Comparison of ENCODE assay signal across 8 mouse cellular contexts in the genomic region with DNA sequence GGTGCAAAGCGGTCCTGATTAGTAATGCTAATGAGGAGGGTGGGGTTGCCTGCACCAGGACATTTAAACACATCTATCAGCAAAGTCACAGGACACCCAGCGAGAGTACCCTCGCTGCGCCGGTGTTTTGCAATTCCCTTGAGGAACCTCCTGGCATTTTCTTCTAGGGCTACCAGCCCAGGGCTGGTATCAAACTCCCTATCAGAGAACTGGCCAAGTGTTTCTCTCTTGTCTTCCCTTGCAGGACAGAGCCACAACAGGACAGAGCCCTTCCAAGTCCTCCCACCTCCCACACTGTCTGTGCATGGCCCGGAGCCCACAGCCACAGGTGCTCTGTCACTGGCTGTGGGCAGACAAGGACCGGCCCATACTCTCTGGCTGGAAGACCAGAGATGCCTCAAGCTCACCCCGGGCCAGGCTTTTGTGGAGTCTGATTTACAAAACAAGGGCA. TPM values are rescaled to one million over a fixed set of nuclear protein-coding genes. Genes with fewer than 3 reads are reported as not detected.
DNase-seq lines count a peak whose midpoint lies in the region; ATAC-seq and TF ChIP-seq lines count a peak whose summit lies in the region.

No protein-coding gene starts in this region.

- H3K27ac ChIP-seq in liver, embryonic 14.5 days: no peak overlapping the region
- peak overlapping the region; percentile 52; the same call in 1 of the 2 replicates for H3K27ac ChIP-seq in stomach, embryonic 14.5 days (ENCODE audit: low read length)

- WGBS in liver, embryonic 14.5 days (ENCODE audit: insufficient replicate concordance): 2% methylated on average over 8 of the region's 8 CpGs
- WGBS in stomach, embryonic 14.5 days: 5% methylated on average over 8 of the region's 8 CpGs

- DNase-seq in heart, adult 18-20 months: peak; percentile 25 to 61
- DNase-seq in heart, postnatal 25 days (ENCODE audit: low spot score): no peak
- DNase-seq in MN1 (ENCODE audit: low spot score): peak; percentile 36
- no peak for DNase-seq in liver, embryonic 14.5 days (ENCODE audit: low read depth in 3 of 3, low spot score in 3 of 3)
- no peak for DNase-seq in thymus, postnatal 4 days

- ATAC-seq in granulocyte monocyte progenitor cell, adult 5-6 weeks (replicated peaks; ENCODE audit: poor library complexity, severe bottlenecking): peak; percentile 10; the same call in 1 of the 2 replicates
- ATAC-seq in liver, embryonic 14.5 days (ENCODE audit: insufficient read depth): no peak
- ATAC-seq in stomach, embryonic 14.5 days (ENCODE audit: insufficient number of reproducible peaks, insufficient read depth, low FRiP score, low read depth): no peak
- no peak for ATAC-seq in activated CD4-positive, CD25-positive, alpha-beta regulatory T cell, adult 4 months

- no peak for TF ChIP-seq CTCF in liver, embryonic 14.5 days (IDR thresholded peaks at IDR 0.05; ENCODE audit: low read depth)

- peaks cover 35% of the 10 kb centered on the region for H3K27me3 ChIP-seq in liver, embryonic 14.5 days (ENCODE audit: control insufficient read depth, insufficient read depth, low read length)
- H3K27me3 ChIP-seq in stomach, embryonic 14.5 days (ENCODE audit: control insufficient read depth, insufficient read depth, low read length): no peaks in the 10 kb centered on the region

- peaks cover 0 to 10% of the 10 kb centered on the region in 2 experiments; a peak in 2 of 4 replicates for H3K4me1 ChIP-seq in liver, embryonic 14.5 days (replicated peaks; ENCODE audit: control insufficient read depth in 2 of 2, insufficient read depth in 2 of 2, low read length in 1 of 2)
- H3K4me1 ChIP-seq in stomach, embryonic 14.5 days (ENCODE audit: control insufficient read depth, insufficient read depth, low read length): peaks cover 25% of the 10 kb centered on the region

- peak overlapping the region; percentile 48 to 57 for H3K4me3 ChIP-seq in liver, embryonic 14.5 days (ENCODE audit: insufficient read depth in 1 of 2, low read depth in 2 of 2, low read length in 2 of 2)
- H3K4me3 ChIP-seq in stomach, embryonic 14.5 days (ENCODE audit: low read depth, low read length): peak overlapping the region; percentile 67

- H3K9me3 ChIP-seq in liver, embryonic 14.5 days (ENCODE audit: control insufficient read depth, low read length): no peaks in the 10 kb centered on the region
- H3K9me3 ChIP-seq in stomach, embryonic 14.5 days (ENCODE audit: control insufficient read depth, low read depth, low read length): no peaks in the 10 kb centered on the region

- no peak overlapping the region for H3K9ac ChIP-seq in liver, embryonic 14.5 days (replicated peaks)
- peak overlapping the region; percentile 72 for H3K9ac ChIP-seq in stomach, embryonic 14.5 days (replicated peaks; ENCODE audit: low read depth, low read length)

- intact Hi-C loops in heart, postnatal 25 days (cut with DNase I): loop anchor here (2.0 kb wide), 1 partner anchor 16 kb away; no protein-coding TSS in a partner anchor

- TF ChIP-seq EP300 in liver, embryonic 14.5 days (IDR thresholded peaks at IDR 0.05; ENCODE audit: low read depth): no peak

- H3K4me2 ChIP-seq in liver, embryonic 14.5 days (ENCODE audit: low read depth): peak overlapping the region; percentile 64
- H3K4me2 ChIP-seq in stomach, embryonic 14.5 days (replicated peaks; ENCODE audit: low read depth, low read length): peak overlapping the region; percentile 97

- H3K36me3 ChIP-seq in liver, embryonic 14.5 days (replicated peaks; ENCODE audit: control insufficient read depth, insufficient read depth, low read depth): no peaks in the 10 kb centered on the region
- H3K36me3 ChIP-seq in stomach, embryonic 14.5 days (ENCODE audit: control insufficient read depth, insufficient read depth, low read length): no peaks in the 10 kb centered on the region

RNA-seq across cellular contexts. Expression of a gene that starts 1.0 kb away (rescaled TPM):
- 10 to 100 TPM; 16.0 to 16.2 TPM for total RNA-seq in heart, adult 18-20 months (2021)
- total RNA-seq in heart, postnatal 25 days (2021): 10 to 100 TPM; 16.1 to 21.9 TPM
- not detected in 2 replicates for total RNA-seq in granulocyte monocyte progenitor cell, adult 5-6 weeks (2014; fragmentation: Nextera tagmentation)
- total RNA-seq in granulocyte monocyte progenitor cell, adult 5-6 weeks (2017): not detected in 2 replicates
- polyA plus RNA-seq in liver, embryonic 14.5 days (2012; rRNA removed): 3.5 and 4.4 TPM in 2 replicates
- 3.8 and 4.0 TPM in 2 replicates for polyA plus RNA-seq in liver, embryonic 14.5 days (2014; fragmentation: Nextera tagmentation; extraction: Ambion mirVana)
- polyA plus RNA-seq in stomach, embryonic 14.5 days (2014; fragmentation: Nextera tagmentation; extraction: Ambion mirVana): 14.8 and 16.5 TPM in 2 replicates
- polyA plus RNA-seq in activated CD4-positive, CD25-positive, alpha-beta regulatory T cell, adult 4 months (2017; shearing (Covaris generic)): not detected

RNA-seq across cellular contexts. Expression of a gene that starts 35.5 kb away (rescaled TPM):
- not detected for total RNA-seq in heart, adult 18-20 months (2021)
- total RNA-seq in heart, postnatal 25 days (2021): under 1 TPM in 1 of 2 experiments, not detected in 1; 0.10 TPM
- not detected in 2 replicates for total RNA-seq in granulocyte monocyte progenitor cell, adult 5-6 weeks (2014; fragmentation: Nextera tagmentation)
- not detected in 2 replicates for total RNA-seq in granulocyte monocyte progenitor cell, adult 5-6 weeks (2017)
- polyA plus RNA-seq in liver, embryonic 14.5 days (2012; rRNA removed): 0.58 and 0.64 TPM in 2 replicates
- 0.57 and 0.72 TPM in 2 replicates for polyA plus RNA-seq in liver, embryonic 14.5 days (2014; fragmentation: Nextera tagmentation; extraction: Ambion mirVana)
- 0.27 TPM in 1 of 2 replicates, not detected in the other for polyA plus RNA-seq in stomach, embryonic 14.5 days (2014; fragmentation: Nextera tagmentation; extraction: Ambion mirVana)
- polyA plus RNA-seq in activated CD4-positive, CD25-positive, alpha-beta regulatory T cell, adult 4 months (2017; shearing (Covaris generic)): not detected

Comparison
In these comparisons a context has a peak if more than half of its experiments do, and no peak if none do; other contexts are left out.
1. DNase-seq: peak in heart, adult 18-20 months (2 of 2) and MN1 (single experiment); none in heart, postnatal 25 days (single experiment), liver, embryonic 14.5 days (0 of 3) and thymus, postnatal 4 days (single experiment).
2. RNA of a gene that starts 1.0 kb away (total RNA-seq): 16.1 to 21.9 TPM in heart, postnatal 25 days and 16.0 to 16.2 TPM in heart, adult 18-20 months; not detected in granulocyte monocyte progenitor cell, adult 5-6 weeks; every median in the first group is over 10 times any median in the second.